Comparison of ENCODE assay signal across 8 mouse cellular contexts in genomic region chr11:101086756-101087681, GRCm38 (mm10). TPM values are rescaled to one million over a fixed set of nuclear protein-coding genes. Genes with fewer than 3 reads are reported as not detected.
DNase-seq lines count a peak whose midpoint lies in the region; ATAC-seq lines count a peak whose summit lies in the region.

Gene Mlx (plus strand): TSS chr11:101087277.

- no peaks in the 10 kb centered on the region for H3K9me3 ChIP-seq in hindbrain, embryonic 16.5 days (ENCODE audit: control insufficient read depth, low read length)

- peaks cover 32% of the 10 kb centered on the region for H3K36me3 ChIP-seq in hindbrain, embryonic 16.5 days (ENCODE audit: control insufficient read depth, insufficient read depth, low read length)
- peaks cover 25% of the 10 kb centered on the region for H3K36me3 ChIP-seq in macrophage (ENCODE audit: inconsistent target)

- ATAC-seq in hindbrain, embryonic 16.5 days: peak; percentile 86

- no peaks in the 10 kb centered on the region for H3K27me3 ChIP-seq in hindbrain, embryonic 16.5 days (replicated peaks; ENCODE audit: control insufficient read depth, insufficient read depth, low read length)

- WGBS in hindbrain, embryonic 16.5 days: under 1% methylated on average over 51 of the region's 52 CpGs
- under 1% methylated on average over 50 of the region's 52 CpGs for WGBS in macrophage (ENCODE audit: missing documents)

- peak within 1 kb of the TSS; percentile 86 for H3K27ac ChIP-seq in hindbrain, embryonic 16.5 days (ENCODE audit: low read depth, low read length)
- H3K27ac ChIP-seq in macrophage: peak within 1 kb of the TSS; percentile 62

- peak; percentile 87 for DNase-seq in T-cell, adult 2 months (ENCODE audit: low spot score)
- DNase-seq in cerebellum, postnatal 36 days: peak; percentile 89 to 92
- DNase-seq in gastrocnemius, adult 18-20 months (ENCODE audit: low spot score): peak; percentile 90
- peak; percentile 93 for DNase-seq in left cerebral cortex, adult 18-20 months (ENCODE audit: low spot score in 2 of 2)
- peak; percentile 95 for DNase-seq in right cerebral cortex, adult 18-20 months
- DNase-seq in urinary bladder, postnatal 10 days (ENCODE audit: low spot score): peak; percentile 64

- peaks cover 31% of the 10 kb centered on the region for H3K4me1 ChIP-seq in hindbrain, embryonic 16.5 days (ENCODE audit: control insufficient read depth, insufficient read depth, low read depth, low read length)

- H3K4me2 ChIP-seq in hindbrain, embryonic 16.5 days (ENCODE audit: low read length): peak within 1 kb of the TSS; percentile 97

- peak within 1 kb of the TSS; percentile 92 for H3K4me3 ChIP-seq in hindbrain, embryonic 16.5 days (ENCODE audit: low read length)
- H3K4me3 ChIP-seq in macrophage (ENCODE audit: inconsistent target): peak within 1 kb of the TSS; percentile 83

- H3K79me2 ChIP-seq in macrophage (ENCODE audit: inconsistent target): peaks cover 15% of the 10 kb centered on the region

- peak within 1 kb of the TSS; percentile 95 for H3K9ac ChIP-seq in hindbrain, embryonic 16.5 days (ENCODE audit: low read depth, low read length)

RNA-seq across cellular contexts. Expression of gene Mlx, which starts in this region (rescaled TPM):
- 10 to 100 TPM; 12.3 to 14.4 TPM for total RNA-seq in gastrocnemius, adult 18-20 months (2021)
- 91.5 and 101 TPM in 2 replicates for polyA plus RNA-seq in hindbrain, embryonic 16.5 days (2015; fragmentation: Nextera tagmentation; extraction: Ambion mirVana)
- total RNA-seq in left cerebral cortex, adult 18-20 months (2021): 10 to 100 TPM; 39.5 to 46.6 TPM
- total RNA-seq in macrophage (2018; cell fraction: chromatin; rRNA removed): 10 to 100 TPM in 14 of 26 experiments, 1 to 10 TPM in 12; 1.7 to 29.3 (median 11.5) TPM
- total RNA-seq in macrophage (2018; cell fraction: cytosol; rRNA removed): 10 to 100 TPM; 22.4 to 58.9 (median 42.9) TPM
- total RNA-seq in macrophage (2018; cell fraction: nucleus; rRNA removed): 10 to 100 TPM in 21 of 26 experiments, 1 to 10 TPM in 5; 6.4 to 56.4 (median 22.1) TPM
- polyA plus RNA-seq in macrophage (2018): 33.1 to 44.4 TPM (median 37.3 TPM) in 3 replicates

Comparison
In these comparisons a context has a peak if more than half of its experiments do, and no peak if none do; other contexts are left out.
1. Peak in every context shown above with its lines: DNase-seq, ATAC-seq, H3K4me3 ChIP-seq and H3K27ac ChIP-seq.